Mouse (Mus musculus): ENCODE results near the gene Lgals3.

DNA sequence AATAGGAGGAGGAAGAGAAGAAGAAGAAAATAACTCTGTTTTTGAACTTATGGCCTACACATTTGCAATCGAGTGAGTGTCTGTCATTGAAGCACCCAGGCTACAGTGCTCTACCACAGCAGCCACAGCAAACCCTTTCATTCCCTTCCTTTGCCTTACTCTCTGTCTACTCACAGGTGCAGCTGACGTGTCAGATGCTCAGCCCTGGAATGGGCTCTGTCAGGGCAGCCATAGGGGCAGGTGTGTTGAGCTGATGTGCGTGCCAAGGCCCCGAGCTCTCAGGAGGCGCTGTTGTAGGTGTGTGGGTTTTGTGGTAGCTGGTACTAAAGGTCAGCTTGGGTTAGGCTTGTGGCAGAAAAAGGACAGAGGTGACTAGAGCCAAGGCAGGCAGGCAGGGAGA lies 2.2 kb downstream of the Lgals3 start:
- TF ChIP-seq CTCF (IDR thresholded peaks at IDR 0.05; ENCODE audit: borderline replicate concordance, insufficient read depth, low read depth, low read length) (no peak), POLR2A (IDR thresholded peaks at IDR 0.05; ENCODE audit: borderline replicate concordance, insufficient read depth, low read length) (no peak)

All from cerebellum, adult 2 months (tissue).